Mouse (Mus musculus): ENCODE results near the gene Med24. TPM values are rescaled to one million over a fixed set of nuclear protein-coding genes. Genes with fewer than 3 reads are reported as not detected.
A peak's percentile ranks its signal among the peaks of the same experiment; 100 is the strongest.

Gene Med24
- polyA plus RNA-seq, 1 experiment: 18.4 TPM

- Histone ChIP-seq H3K4me1 (ENCODE audit: control insufficient read depth, insufficient read depth, insufficient read length, low read length) (peaks cover 18% of the 10 kb centered on the region), H3K4me3 (ENCODE audit: insufficient read depth, low read depth, low read length) (no peak overlapping the region), H3K27ac (replicated peaks; ENCODE audit: low read depth, low read length) (peak overlapping the region; percentile 51; the same call in 1 of the 2 replicates)
Measured at GRCm38 (mm10) chr11:98707401-98708281, 21.6 kb downstream of the Med24 start.

- H3K4me3 ChIP-seq (ENCODE audit: insufficient read depth, low read depth, low read length): no peak overlapping the region
- peaks cover 14% of the 10 kb centered on the region for H3K4me1 ChIP-seq (ENCODE audit: control insufficient read depth, insufficient read depth, insufficient read length, low read length)
- no peak overlapping the region for H3K27ac ChIP-seq (replicated peaks; ENCODE audit: low read depth, low read length)
Measured at GRCm38 (mm10) chr11:98705021-98705420, 24.2 kb downstream of the Med24 start.

- H3K4me3 ChIP-seq (ENCODE audit: insufficient read depth, low read depth, low read length): no peak overlapping the region
- H3K27ac ChIP-seq (replicated peaks; ENCODE audit: low read depth, low read length): no peak overlapping the region
- no peaks in the 10 kb centered on the region for H3K4me1 ChIP-seq (ENCODE audit: control insufficient read depth, insufficient read depth, insufficient read length, low read length)
Measured at GRCm38 (mm10) chr11:98702323-98702722, 26.9 kb downstream of the Med24 start.

- no peak within 1 kb of the TSS for H3K27ac ChIP-seq (replicated peaks; ENCODE audit: low read depth, low read length)
- H3K4me1 ChIP-seq (ENCODE audit: control insufficient read depth, insufficient read depth, insufficient read length, low read length): no peaks in the 10 kb centered on the region
- H3K4me3 ChIP-seq (ENCODE audit: insufficient read depth, low read depth, low read length): no peak within 1 kb of the TSS
Measured at GRCm38 (mm10) chr11:98701213-98701670, 28.0 kb downstream of the Med24 start, which contains the start of gene Csf3. Csf3 (plus strand) TSS chr11:98701263.

GRCm38 (mm10) chr11:98699911-98700310 is 29.3 kb downstream of the Med24 start:
- H3K4me3 ChIP-seq (ENCODE audit: insufficient read depth, low read depth, low read length): no peak overlapping the region
- no peaks in the 10 kb centered on the region for H3K4me1 ChIP-seq (ENCODE audit: control insufficient read depth, insufficient read depth, insufficient read length, low read length)
- no peak overlapping the region for H3K27ac ChIP-seq (replicated peaks; ENCODE audit: low read depth, low read length)

- H3K4me1 ChIP-seq (ENCODE audit: control insufficient read depth, insufficient read depth, insufficient read length, low read length): no peaks in the 10 kb centered on the region
- H3K27ac ChIP-seq (replicated peaks; ENCODE audit: low read depth, low read length): no peak overlapping the region
- H3K4me3 ChIP-seq (ENCODE audit: insufficient read depth, low read depth, low read length): no peak overlapping the region
Measured at GRCm38 (mm10) chr11:98698849-98699640, 30.2 kb downstream of the Med24 start.

GRCm38 (mm10) chr11:98697225-98697624 is 32.0 kb downstream of the Med24 start:
- Histone ChIP-seq H3K27ac (replicated peaks; ENCODE audit: low read depth, low read length) (no peak overlapping the region), H3K4me3 (ENCODE audit: insufficient read depth, low read depth, low read length) (no peak overlapping the region), H3K4me1 (ENCODE audit: control insufficient read depth, insufficient read depth, insufficient read length, low read length) (no peaks in the 10 kb centered on the region)

GRCm38 (mm10) chr11:98696454-98697216 is 32.6 kb downstream of the Med24 start:
- H3K4me3 ChIP-seq (ENCODE audit: insufficient read depth, low read depth, low read length): no peak overlapping the region
- H3K4me1 ChIP-seq (ENCODE audit: control insufficient read depth, insufficient read depth, insufficient read length, low read length): no peaks in the 10 kb centered on the region
- no peak overlapping the region for H3K27ac ChIP-seq (replicated peaks; ENCODE audit: low read depth, low read length)

- H3K27ac ChIP-seq (replicated peaks; ENCODE audit: low read depth, low read length): no peak overlapping the region
- no peak overlapping the region for H3K4me3 ChIP-seq (ENCODE audit: insufficient read depth, low read depth, low read length)
- H3K4me1 ChIP-seq (ENCODE audit: control insufficient read depth, insufficient read depth, insufficient read length, low read length): no peaks in the 10 kb centered on the region
Measured at GRCm38 (mm10) chr11:98695408-98695807, 33.8 kb downstream of the Med24 start.

GRCm38 (mm10) chr11:98694301-98694700 is 34.9 kb downstream of the Med24 start:
- Histone ChIP-seq H3K27ac (replicated peaks; ENCODE audit: low read depth, low read length) (no peak overlapping the region), H3K4me3 (ENCODE audit: insufficient read depth, low read depth, low read length) (no peak overlapping the region), H3K4me1 (ENCODE audit: control insufficient read depth, insufficient read depth, insufficient read length, low read length) (no peaks in the 10 kb centered on the region)

- Histone ChIP-seq H3K4me1 (ENCODE audit: control insufficient read depth, insufficient read depth, insufficient read length, low read length) (no peaks in the 10 kb centered on the region), H3K4me3 (ENCODE audit: insufficient read depth, low read depth, low read length) (no peak overlapping the region), H3K27ac (replicated peaks; ENCODE audit: low read depth, low read length) (no peak overlapping the region)
Measured at GRCm38 (mm10) chr11:98693746-98694145, 35.5 kb downstream of the Med24 start.

- no peaks in the 10 kb centered on the region for H3K4me1 ChIP-seq (ENCODE audit: control insufficient read depth, insufficient read depth, insufficient read length, low read length)
- H3K27ac ChIP-seq (replicated peaks; ENCODE audit: low read depth, low read length): no peak overlapping the region
- H3K4me3 ChIP-seq (ENCODE audit: insufficient read depth, low read depth, low read length): no peak overlapping the region
Measured at GRCm38 (mm10) chr11:98693201-98693600, 36.0 kb downstream of the Med24 start.

- H3K4me3 ChIP-seq (ENCODE audit: insufficient read depth, low read depth, low read length): no peak overlapping the region
- H3K27ac ChIP-seq (replicated peaks; ENCODE audit: low read depth, low read length): no peak overlapping the region
- peaks cover 4% of the 10 kb centered on the region; the same call in 1 of the 2 replicates for H3K4me1 ChIP-seq (ENCODE audit: control insufficient read depth, insufficient read depth, insufficient read length, low read length)
Measured at GRCm38 (mm10) chr11:98688009-98688408, 41.2 kb downstream of the Med24 start.

GRCm38 (mm10) chr11:98686976-98687375 is 42.3 kb downstream of the Med24 start:
- no peak overlapping the region for H3K27ac ChIP-seq (replicated peaks; ENCODE audit: low read depth, low read length)
- H3K4me3 ChIP-seq (ENCODE audit: insufficient read depth, low read depth, low read length): no peak overlapping the region
- H3K4me1 ChIP-seq (ENCODE audit: control insufficient read depth, insufficient read depth, insufficient read length, low read length): peaks cover 4% of the 10 kb centered on the region; the same call in 1 of the 2 replicates

GRCm38 (mm10) chr11:98685642-98686041 is 43.6 kb downstream of the Med24 start:
- Histone ChIP-seq H3K27ac (replicated peaks; ENCODE audit: low read depth, low read length) (no peak overlapping the region), H3K4me1 (ENCODE audit: control insufficient read depth, insufficient read depth, insufficient read length, low read length) (peaks cover 6% of the 10 kb centered on the region; the same call in 1 of the 2 replicates), H3K4me3 (ENCODE audit: insufficient read depth, low read depth, low read length) (no peak overlapping the region)

Data from brown adipose tissue, adult 24 weeks (tissue).